Mouse (Mus musculus): ENCODE results near the gene Carmil2.

DNA sequence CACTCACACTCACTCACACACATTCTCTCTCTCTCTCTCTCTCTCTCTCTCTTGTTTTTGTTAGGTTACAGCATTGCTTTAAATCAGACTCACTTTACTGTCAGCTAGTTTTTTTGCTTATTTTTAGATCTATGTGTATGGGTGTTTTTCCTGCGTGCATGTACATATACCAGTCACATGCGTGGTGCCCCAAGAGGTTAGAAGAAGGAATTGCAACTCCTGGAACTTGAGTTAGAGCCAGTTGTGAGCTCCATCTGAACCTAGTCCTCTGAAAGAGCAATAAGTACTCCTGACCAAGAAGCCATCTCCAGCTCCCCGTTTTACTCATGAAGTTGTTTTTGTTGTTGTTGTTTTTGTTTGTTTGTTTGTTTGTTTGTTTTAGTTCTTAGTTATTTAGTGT, 24.9 kb upstream of the Carmil2 start:
- no peak for TF ChIP-seq ELF1 (IDR thresholded peaks at IDR 0.05; ENCODE audit: low read depth, low read length)
- TF ChIP-seq CTCF (conservative IDR thresholded peaks at IDR 0.05 in 1 of 2, IDR thresholded peaks at IDR 0.05 in 1 of 2; ENCODE audit: low read depth in 2 of 2, low read length in 2 of 2): peak; percentile 53 to 57
- TF ChIP-seq MEF2A (IDR thresholded peaks at IDR 0.05; ENCODE audit: borderline replicate concordance, low read depth, low read length): no peak
- TF ChIP-seq ETS1 (conservative IDR thresholded peaks at IDR 0.05; ENCODE audit: low read depth, low read length): no peak
- no peak for TF ChIP-seq ZNF384 (IDR thresholded peaks at IDR 0.05; ENCODE audit: low read depth, low read length)
- TF ChIP-seq USF1 (IDR thresholded peaks at IDR 0.05; ENCODE audit: low read depth, low read length): no peak
- TF ChIP-seq EP300 (IDR thresholded peaks at IDR 0.05; ENCODE audit: low read length): no peak
- no peak for TF ChIP-seq UBTF (IDR thresholded peaks at IDR 0.05; ENCODE audit: low read depth, low read length)
- TF ChIP-seq POLR2A (IDR thresholded peaks at IDR 0.05; ENCODE audit: low read depth, low read length): no peak
- no peak for TF ChIP-seq POLR2AphosphoS2 (IDR thresholded peaks at IDR 0.05; ENCODE audit: low read depth, low read length)
- TF ChIP-seq SIN3A (IDR thresholded peaks at IDR 0.05; ENCODE audit: low read length): no peak
- no peak; the same call in 1 of the 2 replicates for TF ChIP-seq SMC3 (IDR thresholded peaks at IDR 0.05; ENCODE audit: low read depth, low read length)
